Mouse (Mus musculus) subcutaneous adipose tissue, adult 2 months (tissue): Measurements from ENCODE around the gene Ankib1. TPM values are rescaled to one million over a fixed set of nuclear protein-coding genes. Genes with fewer than 3 reads are reported as not detected.

Experiments used
- polyA plus RNA-seq: library from polyadenylated mRNA; depleted of rRNA; stranded (reverse); fragments of >200 nt; gene quantifications from 2 replicates; pipeline ENCODE4 v1.2.3, GENCODE M21; 2012; ENCODE audit warnings: low replicate concordance; rRNA removed

Gene Ankib1
- polyA plus RNA-seq: 10.3 and 13.5 TPM in 2 replicates

GRCm38 (mm10) chr5:3802433-3803291 lies at the start of gene Ankib1, which contains the start of gene Krit1:
Ankib1 (minus strand) TSS chr5:3802925.
Krit1 (plus strand) TSS chr5:3803184.

GRCm38 (mm10) chr5:3845026-3845425 lies 42.3 kb upstream of the Ankib1 start, which contains the start of gene Lrrd1:
Lrrd1 (plus strand) TSS chr5:3845173.

GRCm38 (mm10) chr5:3657085-3657484 lies 145.6 kb downstream of the Ankib1 start, which contains the start of gene Gatad1:
Gatad1 (minus strand) TSS chr5:3657185.

GRCm38 (mm10) chr5:3650881-3651280 lies 151.8 kb downstream of the Ankib1 start, which contains the start of gene Tmbim7:
Tmbim7 (plus strand) TSS chr5:3651181.

Other genes starting within 250 kb of the Ankib1 start
- gene 1700109H08Rik, start 231.4 kb downstream of the Ankib1 start, polyA plus RNA-seq: 1.9 and 2.7 TPM in 2 replicates
- gene Pex1, start 206.9 kb downstream of the Ankib1 start, polyA plus RNA-seq: 12.4 and 13.1 TPM in 2 replicates
- gene Rbm48, start 206.3 kb downstream of the Ankib1 start, polyA plus RNA-seq: 6.2 and 7.1 TPM in 2 replicates
- gene Tmbim7, start 151.7 kb downstream of the Ankib1 start, polyA plus RNA-seq: not detected in 2 replicates
- 61.3 and 74.1 TPM in 2 replicates for gene Gatad1, start 145.7 kb downstream of the Ankib1 start, polyA plus RNA-seq
- 10.7 and 14.5 TPM in 2 replicates for gene Krit1, start 259 bp upstream of the Ankib1 start, polyA plus RNA-seq
- 0.05 TPM in 1 of 2 replicates, not detected in the other for gene Lrrd1, start 42.2 kb upstream of the Ankib1 start, polyA plus RNA-seq
- 1.1 and 1.5 TPM in 2 replicates for gene Mterf1a, start 91.0 kb upstream of the Ankib1 start, polyA plus RNA-seq
- 6.2 and 10.4 TPM in 2 replicates for gene Akap9, start 125.1 kb upstream of the Ankib1 start, polyA plus RNA-seq